Mouse (Mus musculus): Measurements from ENCODE around the gene Khdc4.

DNA sequence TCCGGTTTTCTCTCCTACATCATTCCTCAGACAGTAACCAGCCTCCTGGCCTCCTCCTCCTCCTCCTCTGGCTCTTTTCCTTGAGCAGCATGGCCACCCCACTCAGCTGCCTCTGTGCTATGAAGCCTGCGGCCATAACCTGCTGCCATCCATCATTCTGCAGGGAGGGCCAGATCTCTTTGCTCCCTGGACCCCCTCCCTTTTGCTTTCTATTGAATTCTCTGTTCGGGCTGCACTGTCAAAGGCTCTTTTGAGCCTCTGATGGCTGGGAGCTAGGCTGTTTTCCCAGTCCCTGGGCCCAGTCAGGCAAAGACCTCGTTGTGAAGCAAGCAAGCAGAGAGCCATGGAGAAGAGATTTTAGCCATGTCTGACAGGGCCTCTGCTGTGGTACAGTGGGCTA is 70.7 kb downstream of the Khdc4 start:
- TF ChIP-seq CTCF (conservative IDR thresholded peaks at IDR 0.05; ENCODE audit: low read length) (no peak), NANOG (IDR thresholded peaks at IDR 0.05; ENCODE audit: borderline replicate concordance, low read length) (no peak), POU5F1 (IDR thresholded peaks at IDR 0.05; ENCODE audit: borderline replicate concordance, low read length) (no peak)
